Mouse (Mus musculus): ENCODE results near the gene Mum1l1.
"Not testable (repeated sequence)": the region's sequence is repeated elsewhere in the genome, so short reads cannot be mapped to it uniquely, and the experiment has no call there.

Gene Mum1l1

DNA sequence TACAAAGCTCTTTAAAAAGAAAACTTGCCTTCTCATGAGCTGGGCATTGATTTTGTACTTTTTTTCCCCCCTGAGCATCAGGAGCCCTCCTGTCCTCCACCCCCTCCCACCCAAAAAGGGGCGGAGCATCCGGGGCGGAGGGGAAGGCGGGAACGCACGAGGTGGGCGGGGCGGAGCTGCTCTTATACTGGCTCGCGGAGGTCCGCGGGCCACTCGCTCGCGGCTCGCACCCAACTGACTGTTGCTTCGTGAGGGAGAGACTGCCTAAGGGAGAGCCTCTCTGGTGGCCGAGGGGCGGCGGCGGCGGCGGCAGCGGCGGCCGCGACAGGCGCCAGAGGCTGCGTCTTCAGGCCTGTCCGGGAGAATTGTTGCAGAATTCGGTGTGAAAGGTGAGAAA lies at the start of gene Mum1l1:
Gene Mum1l1 (plus strand): TSS at position 214 of the 397 bp plus-strand sequence.
- DNase-seq (ENCODE audit: inconsistent age in 2 of 2, low spot score in 1 of 2) = peak; percentile 70 to 76

DNA sequence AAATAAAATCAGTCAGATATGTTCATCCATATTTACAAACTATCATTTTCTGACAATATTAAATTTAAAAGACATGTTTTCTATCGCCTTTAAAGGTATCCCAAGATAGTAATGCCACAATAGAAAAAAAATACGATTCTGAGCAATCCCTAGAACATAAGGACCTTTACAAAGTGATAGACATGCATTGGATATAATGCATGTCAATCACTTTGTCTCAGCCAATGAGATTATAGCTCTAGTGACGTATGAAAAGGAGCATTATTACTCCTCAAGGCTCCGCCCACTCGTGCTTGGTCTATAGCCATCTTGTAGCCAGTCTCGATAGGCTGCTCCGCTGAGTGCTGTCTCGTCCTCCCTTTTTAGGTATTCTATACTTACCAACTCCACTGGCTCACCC lies 30.9 kb upstream of the Mum1l1 start, which contains the start of gene 4933428M09Rik:
Gene 4933428M09Rik (plus strand): TSS at position 301 of the 400 bp plus-strand sequence.
- no peak for DNase-seq (ENCODE audit: inconsistent age in 2 of 2, low spot score in 1 of 2)

- not testable (repeated sequence) for DNase-seq (ENCODE audit: inconsistent age in 2 of 2, low spot score in 1 of 2)
Observed at GRCm38 (mm10) chrX:139191506-139191905, 18.3 kb upstream of the Mum1l1 start.

GRCm38 (mm10) chrX:139194572-139195279 lies 15.1 kb upstream of the Mum1l1 start:
- DNase-seq (ENCODE audit: inconsistent age in 2 of 2, low spot score in 1 of 2) = peak in 1 of 2 experiments; percentile 24

GRCm38 (mm10) chrX:139209191-139209828 lies 532 bp upstream of the Mum1l1 start:
- DNase-seq (ENCODE audit: inconsistent age in 2 of 2, low spot score in 1 of 2) = not testable (repeated sequence)

- no peak for DNase-seq (ENCODE audit: inconsistent age in 2 of 2, low spot score in 1 of 2)
Observed at GRCm38 (mm10) chrX:139214765-139215164, 4.9 kb downstream of the Mum1l1 start.

- DNase-seq (ENCODE audit: inconsistent age in 2 of 2, low spot score in 1 of 2) = no peak
Observed at GRCm38 (mm10) chrX:139216409-139216808, 6.6 kb downstream of the Mum1l1 start.

DNA sequence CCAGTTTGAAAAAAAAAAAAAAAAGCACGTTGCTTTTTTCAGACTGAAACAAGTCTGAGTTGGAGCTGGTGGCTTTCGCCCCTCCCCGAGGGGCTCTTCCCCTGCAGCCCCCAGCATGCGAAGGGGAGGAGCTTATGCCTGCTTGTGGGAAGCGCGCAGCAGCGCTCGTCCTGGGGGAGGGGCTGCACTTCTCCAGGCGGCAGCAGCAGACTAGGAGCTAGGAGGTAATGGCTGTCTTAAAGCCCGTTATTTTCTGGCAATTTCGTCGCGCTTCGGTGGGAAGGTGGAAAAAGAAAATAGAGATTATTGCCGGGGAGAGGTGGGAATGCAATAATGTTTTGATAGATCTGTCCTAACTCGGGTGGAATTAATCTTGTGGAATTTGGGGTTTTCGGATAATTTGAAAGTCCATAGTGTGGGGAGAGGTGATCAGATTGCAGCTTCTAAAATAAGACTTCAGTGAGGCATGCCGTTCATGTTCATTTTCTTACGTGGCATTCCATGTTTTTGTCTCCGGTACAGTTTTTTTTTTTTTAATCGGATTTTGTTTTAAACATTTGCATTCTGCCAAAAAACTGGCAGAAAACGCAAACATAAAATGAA lies 7.2 kb downstream of the Mum1l1 start:
- DNase-seq (ENCODE audit: inconsistent age in 2 of 2, low spot score in 1 of 2) = peak; percentile 47 to 62

- DNase-seq (ENCODE audit: inconsistent age in 2 of 2, low spot score in 1 of 2) = no peak
Observed at GRCm38 (mm10) chrX:139217776-139218175, 7.9 kb downstream of the Mum1l1 start.

GRCm38 (mm10) chrX:139219017-139219416 lies 9.2 kb downstream of the Mum1l1 start:
- DNase-seq (ENCODE audit: inconsistent age in 2 of 2, low spot score in 1 of 2) = peak; percentile 20 to 64

DNA sequence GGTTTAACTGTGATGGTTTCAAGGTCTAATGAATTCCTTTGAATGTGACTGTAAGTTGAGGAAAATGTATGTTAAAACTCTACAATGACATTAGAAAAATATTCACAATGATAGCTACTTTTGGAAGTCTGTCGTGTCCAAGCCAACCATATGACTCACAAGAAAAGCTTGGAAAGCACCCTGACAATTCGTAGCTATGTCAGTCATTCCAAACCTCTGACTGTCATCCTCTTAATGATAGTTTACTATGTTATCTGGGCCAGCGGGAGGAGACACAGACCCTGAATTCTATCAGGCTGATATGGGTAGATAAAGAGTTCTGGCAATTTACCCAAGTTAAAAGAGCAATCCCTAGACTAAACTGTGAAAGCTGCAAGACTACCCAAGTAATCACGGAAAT lies 11.0 kb downstream of the Mum1l1 start:
- DNase-seq (ENCODE audit: inconsistent age in 2 of 2, low spot score in 1 of 2) = peak; percentile 10 to 35

GRCm38 (mm10) chrX:139221893-139222292 lies 12.1 kb downstream of the Mum1l1 start:
- DNase-seq (ENCODE audit: inconsistent age in 2 of 2, low spot score in 1 of 2) = no peak

- peak; percentile 81 to 88 for DNase-seq (ENCODE audit: inconsistent age in 2 of 2, low spot score in 1 of 2)
Observed at GRCm38 (mm10) chrX:139231143-139231542, 21.3 kb downstream of the Mum1l1 start.

- peak; percentile 10 to 48 for DNase-seq (ENCODE audit: inconsistent age in 2 of 2, low spot score in 1 of 2)
Observed at GRCm38 (mm10) chrX:139247294-139247693, 37.5 kb downstream of the Mum1l1 start.

DNA sequence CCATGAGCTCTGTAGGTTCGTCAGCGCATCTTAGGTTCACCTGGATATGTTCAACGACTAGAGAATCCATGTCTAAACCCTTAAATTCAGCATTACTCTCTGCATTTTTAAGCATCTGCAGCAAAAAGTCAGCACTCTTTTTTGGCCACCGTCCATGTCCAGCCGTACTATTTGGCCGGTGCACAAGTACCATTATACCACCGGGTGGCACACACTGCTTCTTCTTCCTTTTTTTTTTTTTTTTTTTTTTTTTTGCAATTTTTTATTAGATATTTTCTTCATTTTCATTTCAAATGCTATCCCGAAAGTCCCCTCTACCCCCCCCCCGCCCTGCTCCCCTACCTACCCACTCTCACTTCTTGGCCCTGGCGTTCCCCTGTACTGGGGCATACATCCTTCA lies 47.2 kb downstream of the Mum1l1 start:
- DNase-seq (ENCODE audit: inconsistent age in 2 of 2, low spot score in 1 of 2) = no peak

DNA sequence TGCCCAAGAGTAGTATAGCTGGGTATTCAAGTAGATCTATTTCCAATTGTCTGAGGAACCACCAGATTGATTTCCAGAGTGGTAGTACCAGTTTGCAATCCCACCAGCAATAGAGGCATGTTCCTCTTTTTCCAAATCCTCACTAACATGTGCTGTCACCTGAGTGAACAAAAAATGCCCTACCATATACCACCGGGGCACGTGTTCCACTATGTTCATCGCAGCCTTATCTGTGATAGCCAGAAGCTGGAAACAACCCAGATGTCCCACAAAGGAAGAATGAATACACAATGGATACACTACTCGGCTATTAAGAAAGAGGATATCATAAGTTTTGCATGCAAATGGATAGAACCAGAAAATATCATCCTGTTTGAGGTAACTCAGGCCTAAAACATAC lies 72.1 kb downstream of the Mum1l1 start:
- no peak for DNase-seq (ENCODE audit: inconsistent age in 2 of 2, low spot score in 1 of 2)
